Mouse (Mus musculus): Measurements from ENCODE around the gene Rad51b.

DNA sequence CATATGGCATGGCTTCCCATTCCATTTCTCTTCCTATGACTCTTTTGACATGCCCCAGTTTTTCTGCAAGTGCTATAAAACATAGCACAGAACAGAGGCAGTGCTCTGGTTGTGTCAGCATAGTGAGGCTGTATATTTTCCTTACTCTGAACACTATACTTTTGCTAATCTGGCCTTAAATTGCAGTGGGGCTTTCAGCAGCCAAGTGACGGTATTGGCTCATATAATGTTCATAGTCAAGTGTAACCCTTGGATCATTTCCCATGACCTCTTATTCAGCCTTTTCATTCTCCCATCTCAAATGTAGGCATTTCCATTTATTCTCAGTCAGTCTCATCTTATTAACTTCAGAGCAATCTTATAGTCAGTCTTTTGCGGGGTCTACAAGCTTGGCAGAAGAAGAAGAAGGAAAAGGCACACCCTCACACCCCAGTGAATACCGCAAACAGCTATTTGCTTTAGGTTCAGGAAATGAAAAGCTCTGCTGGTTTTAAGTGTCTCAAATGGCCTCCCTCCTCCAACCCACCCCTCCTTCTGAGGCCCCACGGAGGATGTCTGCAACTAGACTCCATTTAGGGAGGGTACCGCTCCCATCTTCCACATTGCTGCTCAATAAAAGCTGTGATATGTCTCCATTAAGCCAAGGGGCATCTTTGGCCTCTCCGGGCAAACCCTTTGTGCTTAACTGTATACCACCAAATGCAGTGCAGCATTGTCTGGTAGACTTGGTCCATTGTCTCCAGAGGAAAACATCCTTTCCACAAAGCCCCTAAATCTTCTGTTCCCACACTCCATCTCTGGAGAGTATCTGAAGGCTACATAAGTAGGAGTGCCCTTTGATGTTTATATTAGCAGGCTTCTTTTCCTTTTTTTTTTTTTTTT, 277.3 kb downstream of the Rad51b start:
- TF ChIP-seq CTCF (conservative IDR thresholded peaks at IDR 0.05; ENCODE audit: low read length), result no peak
- no peak for TF ChIP-seq POU5F1 (IDR thresholded peaks at IDR 0.05; ENCODE audit: borderline replicate concordance, low read length)

Data from E14TG2a.4 (cell line).